Mouse (Mus musculus) liver, embryonic 14.5 days (tissue): ENCODE results near the gene Atrnl1.

Source experiments
- CTCF ChIP-seq: IDR thresholded peaks from 2 replicates; pipeline ENCODE4 v1.5.1; 2016; ENCODE audit warnings: antibody characterized with exemption, low read depth, control low read depth
- EP300 ChIP-seq: IDR thresholded peaks from 2 replicates; pipeline ENCODE4 v1.6.1; 2016; ENCODE audit warnings: antibody characterized with exemption, low read depth

- TF ChIP-seq CTCF (no peak), EP300 (no peak)
Observed at GRCm38 (mm10) chr19:57958726-57959125, 347.9 kb downstream of the Atrnl1 start.
